In the genomic region with DNA sequence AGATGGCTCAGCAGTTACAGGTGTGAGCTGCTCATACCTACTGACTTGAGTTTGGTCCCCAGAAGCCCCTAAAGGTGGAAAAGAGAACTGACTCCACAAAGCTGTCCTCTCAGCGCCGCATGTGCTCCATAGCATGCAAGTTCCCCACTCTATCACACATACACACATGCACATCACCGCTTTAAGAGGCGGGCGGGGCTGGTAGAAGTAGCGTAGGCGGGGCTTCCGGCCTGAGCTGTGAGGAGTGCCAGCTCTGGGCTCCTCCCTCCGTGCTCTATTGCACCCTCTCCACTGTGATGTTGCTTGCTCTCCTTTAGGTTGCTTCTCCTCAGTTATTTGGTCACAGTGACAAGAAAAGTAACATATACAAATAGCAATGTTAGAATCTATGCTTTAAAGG, we compare ENCODE assay signal across 12 mouse cellular contexts.
DNase-seq lines count a peak whose midpoint lies in the region; ATAC-seq lines count a peak whose summit lies in the region.
"Had no signal": no experiment of that assay in that cellular context is flagged by ENCODE, and none has a peak within 500 bp of the region (broad histone marks: within the 10 kb centered on the region; RNA-seq: fewer than 3 reads in every experiment).

No protein-coding gene starts in this region.

- H3K36me3 ChIP-seq in liver, embryonic 13.5 days = no peaks in the 10 kb centered on the region
- H3K36me3 ChIP-seq in midbrain, embryonic 10.5 days = no peaks in the 10 kb centered on the region
- H3K36me3 ChIP-seq: embryonic facial prominence, embryonic 15.5 days; midbrain, embryonic 15.5 days had no signal

- H3K4me2 ChIP-seq in liver, embryonic 13.5 days = 0 out of 2 replicates have a peak overlapping the region, but pooled peaks have one; percentile 8
- H3K4me2 ChIP-seq: embryonic facial prominence, embryonic 15.5 days; midbrain, embryonic 15.5 days had no signal

- peak; percentile 97 for ATAC-seq in liver, embryonic 13.5 days (ENCODE audit: low read depth)
- ATAC-seq: midbrain, embryonic 15.5 days had no signal

- DNase-seq in CD4-positive, CD25-positive, alpha-beta regulatory T cell, adult 2 months (ENCODE audit: low read depth, low spot score) = peak; percentile 79
- peak; percentile 47 for DNase-seq in R1 (ENCODE audit: low read depth, low spot score)
- peak; percentile 72 for DNase-seq in liver, embryonic 13.5 days
- peak; percentile 69 to 72 for DNase-seq in spleen, postnatal 36 days (ENCODE audit: low spot score in 2 of 2)
- no peak for DNase-seq in midbrain, embryonic 10.5 days (ENCODE audit: low spot score)
- no peak for DNase-seq in kidney, postnatal 10 days
- no peak for DNase-seq in frontal cortex, postnatal 25 days (ENCODE audit: low spot score in 2 of 2)
- no peak for DNase-seq in right cerebral cortex, postnatal 10 days (ENCODE audit: low spot score in 2 of 2)
- DNase-seq: cerebellum, adult 11 months; kidney, adult 11 months had no signal

- peak overlapping the region; percentile 34; the same call in 1 of the 2 replicates for H3K27ac ChIP-seq in liver, embryonic 13.5 days
- H3K27ac ChIP-seq in midbrain, embryonic 10.5 days (replicated peaks) = no peak overlapping the region
- H3K27ac ChIP-seq: embryonic facial prominence, embryonic 15.5 days; midbrain, embryonic 15.5 days had no signal

- peaks cover 32% of the 10 kb centered on the region for H3K4me1 ChIP-seq in liver, embryonic 13.5 days (replicated peaks)
- no peaks in the 10 kb centered on the region for H3K4me1 ChIP-seq in midbrain, embryonic 10.5 days

- H3K27me3 ChIP-seq in liver, embryonic 13.5 days = no peaks in the 10 kb centered on the region; the same call in 1 of the 2 replicates
- no peaks in the 10 kb centered on the region for H3K27me3 ChIP-seq in midbrain, embryonic 10.5 days (ENCODE audit: low read depth, poor library complexity, severe bottlenecking)
- H3K27me3 ChIP-seq: embryonic facial prominence, embryonic 15.5 days; midbrain, embryonic 15.5 days had no signal

- 37% methylated on average over 9 of the region's 9 CpGs for WGBS in liver, embryonic 13.5 days (ENCODE audit: insufficient replicate concordance)
- 78% methylated on average over 9 of the region's 9 CpGs for WGBS in midbrain, embryonic 10.5 days

- H3K4me3 ChIP-seq in liver, embryonic 13.5 days (replicated peaks) = no peak overlapping the region
- no peak overlapping the region for H3K4me3 ChIP-seq in midbrain, embryonic 10.5 days
- H3K4me3 ChIP-seq: embryonic facial prominence, embryonic 15.5 days; midbrain, embryonic 15.5 days had no signal

- H3K9me3 ChIP-seq in liver, embryonic 13.5 days (replicated peaks) = no peaks in the 10 kb centered on the region
- H3K9me3 ChIP-seq in midbrain, embryonic 10.5 days (replicated peaks) = no peaks in the 10 kb centered on the region
- H3K9me3 ChIP-seq: embryonic facial prominence, embryonic 15.5 days; midbrain, embryonic 15.5 days had no signal

- no peak overlapping the region for H3K9ac ChIP-seq in liver, embryonic 13.5 days
- H3K9ac ChIP-seq: embryonic facial prominence, embryonic 15.5 days; midbrain, embryonic 15.5 days had no signal

Comparison
In these comparisons a context has a peak if more than half of its experiments do, and no peak if none do; other contexts are left out.
1. DNase-seq: peak in CD4-positive, CD25-positive, alpha-beta regulatory T cell, adult 2 months (single experiment), R1 (single experiment), liver, embryonic 13.5 days (single experiment) and spleen, postnatal 36 days (2 of 2); none in midbrain, embryonic 10.5 days (single experiment), kidney, postnatal 10 days (single experiment), frontal cortex, postnatal 25 days (0 of 2) and right cerebral cortex, postnatal 10 days (0 of 2).